Mouse (Mus musculus) heart, postnatal 0 days (tissue): ENCODE measurements around the gene Usp45.

Experiments used
- CTCF ChIP-seq: IDR thresholded peaks from 2 replicates; pipeline ENCODE4 v1.5.1; 2016; ENCODE audit warnings: antibody characterized with exemption, control low read depth, low read depth
- EP300 ChIP-seq: IDR thresholded peaks from 2 replicates; pipeline ENCODE4 v1.6.1; 2016; ENCODE audit warnings: antibody characterized with exemption, low read depth

GRCm38 (mm10) chr4:21814029-21814428 is 47.1 kb downstream of the Usp45 start:
- TF ChIP-seq CTCF, result peak; percentile 89
- TF ChIP-seq EP300, result no peak
